Mouse (Mus musculus) heart, adult 2 months (tissue): ENCODE data around the gene Casr.

Experiments
- CTCF ChIP-seq: fragments of 200-600 bp; IDR thresholded peaks from 2 replicates; pipeline ENCODE4 v1.8.1; 2022; ENCODE audit warnings: antibody characterized with exemption, mild to moderate bottlenecking, moderate library complexity
- EP300 ChIP-seq: fragments of 200-500 bp; IDR thresholded peaks from 2 replicates; pipeline ENCODE4 v1.6.1; 2011; ENCODE audit warnings: low read depth, low read length, control low read depth; ENCODE audit not compliant: insufficient read depth
- POLR2A ChIP-seq: fragments of 200-500 bp; IDR thresholded peaks from 2 replicates; pipeline ENCODE4 v1.6.1; 2011; ENCODE audit warnings: mild to moderate bottlenecking, low read depth, low read length, control low read depth; ENCODE audit not compliant: insufficient read depth

GRCm38 (mm10) chr16:36531630-36532029 is 30.3 kb downstream of the Casr start:
- TF ChIP-seq CTCF: no peak
- no peak for TF ChIP-seq EP300
- no peak for TF ChIP-seq POLR2A
